Mouse (Mus musculus) liver, embryonic 14.5 days (tissue): ENCODE results near the gene Pgbd5.

ENCODE experiments used
- CTCF ChIP-seq: IDR thresholded peaks from 2 replicates; pipeline ENCODE4 v1.5.1; 2016; ENCODE audit warnings: antibody characterized with exemption, low read depth, control low read depth
- EP300 ChIP-seq: IDR thresholded peaks from 2 replicates; pipeline ENCODE4 v1.6.1; 2016; ENCODE audit warnings: antibody characterized with exemption, low read depth

DNA sequence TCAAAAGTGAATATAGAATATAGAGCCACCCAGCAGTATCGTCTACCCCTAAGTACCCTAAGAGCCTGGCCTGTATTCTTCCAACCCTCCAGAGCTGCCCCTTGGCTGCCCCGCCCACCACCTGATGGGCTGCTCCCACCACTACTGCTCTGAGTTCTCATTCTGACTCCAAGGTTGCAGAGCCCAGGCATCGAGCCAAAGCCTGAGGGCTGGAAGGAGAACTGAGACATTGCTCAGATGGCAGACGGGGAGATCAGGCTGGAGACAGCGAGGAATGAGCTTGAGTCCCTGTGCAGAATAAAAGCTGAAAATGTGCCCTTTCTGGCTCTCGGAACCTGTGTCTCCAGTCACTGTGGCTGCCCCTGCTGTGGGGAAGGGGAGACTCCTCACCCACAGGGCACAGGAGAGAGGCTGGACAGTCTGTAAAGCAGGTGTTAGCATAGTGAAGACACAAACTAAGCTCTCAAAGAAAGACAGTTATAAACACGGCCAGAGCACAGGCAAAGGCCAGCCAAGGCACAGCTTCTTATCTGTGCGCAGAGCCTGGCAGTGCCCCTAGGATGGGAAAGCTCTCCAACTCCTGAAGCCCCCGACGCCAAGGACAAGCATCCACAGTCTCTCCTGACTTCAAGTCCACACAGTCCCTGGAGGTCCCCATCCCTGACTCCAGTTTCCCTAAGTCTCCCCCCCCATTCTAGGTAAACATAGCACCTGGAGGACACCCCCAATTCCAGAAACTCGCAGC lies 42.0 kb downstream of the Pgbd5 start:
- no peak for TF ChIP-seq EP300
- TF ChIP-seq CTCF: no peak
